Mouse (Mus musculus) liver, embryonic 15.5 days (tissue): Measurements from ENCODE around the gene Olfr870. TPM values are rescaled to one million over a fixed set of nuclear protein-coding genes. Genes with fewer than 3 reads are reported as not detected.
"Not testable (repeated sequence)": the region's sequence is repeated elsewhere in the genome, so short reads cannot be mapped to it uniquely, and the experiment has no call there.

Experiments
- ATAC-seq: fragments of 200-750 bp; cut with Nextera tagmentation; 2 replicates; pipeline ENCODE4 v1.8.0; 2017; ENCODE audit warnings: moderate number of reproducible peaks, mild to moderate bottlenecking, moderate library complexity; ENCODE audit not compliant: insufficient read depth
- H3K27ac ChIP-seq: fragments of 300-500 bp; sonication (generic); replicated peaks from 2 replicates; pipeline ENCODE4 v1.5.1; 2015; ENCODE audit warnings: mild to moderate bottlenecking, inconsistent platforms
- H3K27me3 ChIP-seq: fragments of 300-500 bp; sonication (generic); 2 replicates; pipeline ENCODE4 v1.6.1; 2015; ENCODE audit warnings: mild to moderate bottlenecking, inconsistent platforms
- H3K36me3 ChIP-seq: fragments of 300-500 bp; sonication (generic); replicated peaks from 2 replicates; pipeline ENCODE4 v1.6.1; 2015; ENCODE audit warnings: moderate library complexity, mild to moderate bottlenecking, inconsistent platforms
- H3K4me1 ChIP-seq: fragments of 300-500 bp; sonication (generic); replicated peaks from 2 replicates; pipeline ENCODE4 v1.6.1; 2015; ENCODE audit warnings: inconsistent platforms
- H3K4me2 ChIP-seq: fragments of 300-500 bp; sonication (generic); 2 replicates; pipeline ENCODE4 v1.6.1; 2015; ENCODE audit warnings: moderate library complexity, mild to moderate bottlenecking, inconsistent platforms
- H3K4me3 ChIP-seq: fragments of 300-500 bp; sonication (generic); replicated peaks from 2 replicates; pipeline ENCODE4 v1.5.1; 2015; ENCODE audit warnings: mild to moderate bottlenecking, inconsistent platforms
- H3K9ac ChIP-seq: fragments of 300-500 bp; sonication (generic); 2 replicates; pipeline ENCODE4 v1.6.1; 2015; ENCODE audit warnings: moderate library complexity, mild to moderate bottlenecking, inconsistent platforms
- H3K9me3 ChIP-seq: fragments of 300-500 bp; sonication (generic); replicated peaks from 2 replicates; pipeline ENCODE4 v1.6.1; 2016; ENCODE audit warnings: inconsistent platforms
- WGBS: fragments of 180-500 bp; shearing (Covaris S2); methylation state at CpG from one replicate; pipeline ENCODE4 v1.1.7; 2015; ENCODE audit warnings: mixed read lengths; ENCODE audit not compliant: insufficient replicate concordance; 5-methylcytosine and 5-hydroxymethylcytosine counted together
- polyA plus RNA-seq: library from polyadenylated mRNA; unstranded; fragments of >200 nt; fragmentation: Nextera tagmentation; extraction: Ambion mirVana; gene quantifications from 2 replicates; pipeline ENCODE4 v1.2.1, GENCODE M21; 2015

Olfr870 gene
- polyA plus RNA-seq: not detected in 2 replicates

- 59% methylated on average over 2 of the region's 2 CpGs for WGBS
- no peak for ATAC-seq
- Histone ChIP-seq H3K4me1 (no peaks in the 10 kb centered on the region), H3K27me3 (no peaks in the 10 kb centered on the region), H3K9ac (no peak within 1 kb of the TSS), H3K9me3 (no peaks in the 10 kb centered on the region), H3K4me2 (no peak within 1 kb of the TSS), H3K36me3 (no peaks in the 10 kb centered on the region), H3K27ac (no peak within 1 kb of the TSS), H3K4me3 (no peak within 1 kb of the TSS)
Observed at GRCm38 (mm10) chr9:20173957-20174356, at the start of gene Olfr870. Gene Olfr870, minus strand, starts transcription at chr9:20174057.

- Histone ChIP-seq H3K4me2 (no peak within 1 kb of the TSS), H3K4me3 (no peak within 1 kb of the TSS), H3K9ac (no peak within 1 kb of the TSS), H3K27me3 (no peaks in the 10 kb centered on the region), H3K9me3 (no peaks in the 10 kb centered on the region), H3K4me1 (no peaks in the 10 kb centered on the region), H3K36me3 (no peaks in the 10 kb centered on the region), H3K27ac (no peak within 1 kb of the TSS)
- ATAC-seq: no peak
Observed at GRCm38 (mm10) chr9:20211907-20212306, 38.0 kb upstream of the Olfr870 start, which contains the start of gene Olfr871. Gene Olfr871, plus strand, starts transcription at chr9:20212207.

- Histone ChIP-seq H3K9me3 (no peaks in the 10 kb centered on the region), H3K9ac (no peak overlapping the region), H3K36me3 (no peaks in the 10 kb centered on the region), H3K27me3 (no peaks in the 10 kb centered on the region), H3K27ac (no peak overlapping the region), H3K4me1 (no peaks in the 10 kb centered on the region), H3K4me2 (no peak overlapping the region), H3K4me3 (no peak overlapping the region)
- ATAC-seq: no peak
- WGBS: 47% methylated on average over 2 of the region's 2 CpGs
Observed at GRCm38 (mm10) chr9:20211477-20211876, 37.6 kb upstream of the Olfr870 start.

GRCm38 (mm10) chr9:20210812-20211211 is 37.0 kb upstream of the Olfr870 start:
- H3K27ac ChIP-seq: no peak overlapping the region
- H3K4me2 ChIP-seq: no peak overlapping the region
- WGBS: 25% methylated on average over 1 of the region's 1 CpGs
- H3K4me1 ChIP-seq: no peaks in the 10 kb centered on the region
- no peaks in the 10 kb centered on the region for H3K27me3 ChIP-seq
- ATAC-seq: no peak
- H3K9ac ChIP-seq: no peak overlapping the region
- no peaks in the 10 kb centered on the region for H3K36me3 ChIP-seq
- H3K9me3 ChIP-seq: no peaks in the 10 kb centered on the region
- H3K4me3 ChIP-seq: no peak overlapping the region

GRCm38 (mm10) chr9:20203413-20203984 is 29.6 kb upstream of the Olfr870 start:
- not testable (repeated sequence) for H3K4me1 ChIP-seq, H3K9ac ChIP-seq, H3K36me3 ChIP-seq, H3K27me3 ChIP-seq, H3K9me3 ChIP-seq, H3K27ac ChIP-seq, H3K4me2 ChIP-seq, H3K4me3 ChIP-seq, ATAC-seq
- 52% methylated on average over 7 of the region's 7 CpGs for WGBS

GRCm38 (mm10) chr9:20202131-20202530 is 28.3 kb upstream of the Olfr870 start:
- no peak overlapping the region for H3K4me3 ChIP-seq
- no peaks in the 10 kb centered on the region for H3K36me3 ChIP-seq
- no peak for ATAC-seq
- no peaks in the 10 kb centered on the region for H3K9me3 ChIP-seq
- H3K27me3 ChIP-seq: no peaks in the 10 kb centered on the region
- H3K4me1 ChIP-seq: no peaks in the 10 kb centered on the region
- WGBS: 55% methylated on average over 1 of the region's 1 CpGs
- no peak overlapping the region for H3K9ac ChIP-seq
- no peak overlapping the region for H3K4me2 ChIP-seq
- H3K27ac ChIP-seq: no peak overlapping the region

GRCm38 (mm10) chr9:20179463-20179862 is 5.6 kb upstream of the Olfr870 start:
- Histone ChIP-seq H3K4me3 (no peak overlapping the region), H3K9me3 (no peaks in the 10 kb centered on the region), H3K27me3 (no peaks in the 10 kb centered on the region), H3K4me1 (no peaks in the 10 kb centered on the region), H3K36me3 (no peaks in the 10 kb centered on the region), H3K9ac (no peak overlapping the region), H3K27ac (no peak overlapping the region), H3K4me2 (no peak overlapping the region)
- ATAC-seq: no peak
- 45% methylated on average over 5 of the region's 5 CpGs for WGBS

- no peaks in the 10 kb centered on the region for H3K27me3 ChIP-seq
- 63% methylated on average over 3 of the region's 3 CpGs for WGBS
- H3K27ac ChIP-seq: no peak overlapping the region
- H3K36me3 ChIP-seq: no peaks in the 10 kb centered on the region
- no peaks in the 10 kb centered on the region for H3K4me1 ChIP-seq
- ATAC-seq: no peak
- no peak overlapping the region for H3K9ac ChIP-seq
- no peak overlapping the region for H3K4me3 ChIP-seq
- H3K4me2 ChIP-seq: no peak overlapping the region
- no peaks in the 10 kb centered on the region for H3K9me3 ChIP-seq
Observed at GRCm38 (mm10) chr9:20149706-20150105, 24.2 kb downstream of the Olfr870 start.

GRCm38 (mm10) chr9:20128709-20129108 is 45.1 kb downstream of the Olfr870 start, which contains the start of gene Olfr869:
Gene Olfr869, plus strand, starts transcription at chr9:20129009.
- H3K36me3 ChIP-seq: no peaks in the 10 kb centered on the region
- no peak for ATAC-seq
- H3K4me1 ChIP-seq: no peaks in the 10 kb centered on the region
- no peaks in the 10 kb centered on the region for H3K9me3 ChIP-seq
- no peaks in the 10 kb centered on the region for H3K27me3 ChIP-seq
- H3K27ac ChIP-seq: no peak within 1 kb of the TSS
- no peak within 1 kb of the TSS for H3K9ac ChIP-seq
- no peak within 1 kb of the TSS for H3K4me3 ChIP-seq
- WGBS: 55% methylated on average over 2 of the region's 2 CpGs
- no peak within 1 kb of the TSS for H3K4me2 ChIP-seq

Other genes with a start within 250 kb of the Olfr870 start
- not detected in 2 replicates for gene Olfr866, start 146.0 kb downstream of the Olfr870 start, polyA plus RNA-seq
- not detected in 2 replicates for gene Olfr867, start 116.5 kb downstream of the Olfr870 start, polyA plus RNA-seq
- gene Olfr868, start 75.4 kb downstream of the Olfr870 start, polyA plus RNA-seq: not detected in 2 replicates
- gene Olfr869, start 45.0 kb downstream of the Olfr870 start, polyA plus RNA-seq: not detected in 2 replicates
- gene Olfr871, start 38.1 kb upstream of the Olfr870 start, polyA plus RNA-seq: not detected in 2 replicates
- gene Olfr872, start 63.1 kb upstream of the Olfr870 start, polyA plus RNA-seq: not detected in 2 replicates
- not detected in 2 replicates for gene Olfr39, start 108.3 kb upstream of the Olfr870 start, polyA plus RNA-seq
- gene Olfr873, start 124.5 kb upstream of the Olfr870 start, polyA plus RNA-seq: not detected in 2 replicates
- gene Olfr18, start 162.0 kb upstream of the Olfr870 start, polyA plus RNA-seq: not detected in 2 replicates
- gene Zfp560, start 211.1 kb upstream of the Olfr870 start, polyA plus RNA-seq: 9.4 and 10.1 TPM in 2 replicates